Comparison of ENCODE assay signal across 8 mouse cellular contexts in genomic region chr10:109920607-109921187, GRCm38 (mm10).
A peak's percentile ranks its signal among the peaks of the same experiment; 100 is the strongest.
DNase-seq lines count a peak whose midpoint lies in the region; ATAC-seq and TF ChIP-seq lines count a peak whose summit lies in the region.

No protein-coding gene starts in this region.

- ATAC-seq in CD4-positive, CD25-positive, alpha-beta regulatory T cell, adult 4 months = no peak
- peak; percentile 84 for ATAC-seq in hindbrain, postnatal 0 days
- ATAC-seq in megakaryocyte, adult 5-6 weeks (ENCODE audit: poor library complexity, severe bottlenecking) = peak; percentile 70

- H3K27ac ChIP-seq in hindbrain, postnatal 0 days = no peak overlapping the region

- H3K4me1 ChIP-seq in hindbrain, postnatal 0 days (ENCODE audit: insufficient read depth, low read length) = no peaks in the 10 kb centered on the region

- peak; percentile 97 for TF ChIP-seq CTCF in hindbrain, postnatal 0 days (IDR thresholded peaks at IDR 0.05; ENCODE audit: low read depth)

- WGBS in hindbrain, postnatal 0 days = 13% methylated on average over 6 of the region's 6 CpGs

- no peak overlapping the region for H3K4me3 ChIP-seq in hindbrain, postnatal 0 days (ENCODE audit: low read length)

- no peaks in the 10 kb centered on the region for H3K36me3 ChIP-seq in hindbrain, postnatal 0 days (ENCODE audit: insufficient read depth, low read length)

- no peaks in the 10 kb centered on the region for H3K27me3 ChIP-seq in hindbrain, postnatal 0 days (ENCODE audit: insufficient read depth, low read length)

- peak; percentile 5 for DNase-seq in CD4-positive, CD25-positive, alpha-beta regulatory T cell, adult 2 months (ENCODE audit: low read depth, low spot score)
- peak; percentile 40 to 69 for DNase-seq in cerebellum, postnatal 4 days (ENCODE audit: low spot score in 2 of 2)
- peak; percentile 29 to 38 for DNase-seq in gastrocnemius, adult 8-10 months (ENCODE audit: low spot score in 2 of 2)
- DNase-seq in hindbrain, postnatal 0 days (ENCODE audit: low spot score) = peak; percentile 84
- DNase-seq in left cerebral cortex, adult 18-20 months (ENCODE audit: low spot score in 2 of 2) = peak; percentile 65 to 67
- peak; percentile 51 for DNase-seq in right cerebral cortex, postnatal 25 days

- peak overlapping the region; percentile 35; the same call in 1 of the 2 replicates for H3K4me2 ChIP-seq in hindbrain, postnatal 0 days (ENCODE audit: low read depth, low read length)

- no peaks in the 10 kb centered on the region for H3K9me3 ChIP-seq in hindbrain, postnatal 0 days (ENCODE audit: low read length)

- no peak overlapping the region for H3K9ac ChIP-seq in hindbrain, postnatal 0 days (replicated peaks; ENCODE audit: low read length)

Comparison
In these comparisons a context has a peak if more than half of its experiments do, and no peak if none do; other contexts are left out.
1. DNase-seq: peak in every context shown above with its lines; median percentile 84 in hindbrain, postnatal 0 days; 66 in left cerebral cortex, adult 18-20 months; 54 in cerebellum, postnatal 4 days; 51 in right cerebral cortex, postnatal 25 days; 34 in gastrocnemius, adult 8-10 months; 5 in CD4-positive, CD25-positive, alpha-beta regulatory T cell, adult 2 months.